Mouse (Mus musculus) heart, embryonic 16.5 days (tissue): ENCODE results near the gene Aaas. TPM values are rescaled to one million over a fixed set of nuclear protein-coding genes. Genes with fewer than 3 reads are reported as not detected.
A peak's percentile ranks its signal among the peaks of the same experiment; 100 is the strongest.

Experiments used
- ATAC-seq: fragments of 200-750 bp; cut with Nextera tagmentation; replicated peaks from 2 replicates; pipeline ENCODE4 v1.8.0; 2017; ENCODE audit warnings: moderate number of reproducible peaks; ENCODE audit not compliant: insufficient read depth, low FRiP score; ENCODE audit errors: extremely low read depth
- H3K27ac ChIP-seq: fragments of 300-500 bp; sonication (generic); 2 replicates; pipeline ENCODE4 v1.5.1; 2014; ENCODE audit warnings: mild to moderate bottlenecking, low read length, control low read depth, moderate library complexity
- H3K27me3 ChIP-seq: fragments of 300-500 bp; sonication (generic); 2 replicates; pipeline ENCODE4 v1.6.1; 2014; ENCODE audit warnings: low read length, mixed read lengths; ENCODE audit not compliant: control insufficient read depth, insufficient read depth
- H3K36me3 ChIP-seq: fragments of 300-500 bp; sonication (generic); 2 replicates; pipeline ENCODE4 v1.6.1; 2014; ENCODE audit not compliant: control insufficient read depth, insufficient read depth
- H3K4me1 ChIP-seq: fragments of 300-500 bp; sonication (generic); 2 replicates; pipeline ENCODE4 v1.6.1; 2014; ENCODE audit warnings: low read length, mixed read lengths; ENCODE audit not compliant: control insufficient read depth, insufficient read depth
- H3K4me2 ChIP-seq: fragments of 300-500 bp; sonication (generic); 2 replicates; pipeline ENCODE4 v1.6.1; 2014; ENCODE audit warnings: low read depth, mild to moderate bottlenecking, control low read depth, low read length
- H3K4me3 ChIP-seq: fragments of 300-500 bp; sonication (generic); 2 replicates; pipeline ENCODE4 v1.5.1; 2014; ENCODE audit warnings: mild to moderate bottlenecking, control low read depth, low read length
- H3K9ac ChIP-seq: fragments of 300-500 bp; sonication (generic); 2 replicates; pipeline ENCODE4 v1.6.1; 2014; ENCODE audit warnings: low read length, control low read depth
- H3K9me3 ChIP-seq: fragments of 300-500 bp; sonication (generic); replicated peaks from 2 replicates; pipeline ENCODE4 v1.6.1; 2016; ENCODE audit warnings: low read length; ENCODE audit not compliant: control insufficient read depth
- WGBS: fragments of 180-500 bp; shearing (Covaris S2); extraction: QIAGEN DNeasy Blood & Tissue Kit; methylation state at CpG from one replicate; pipeline ENCODE4 v1.1.7; 2014; 5-methylcytosine and 5-hydroxymethylcytosine counted together
- polyA plus RNA-seq: library from polyadenylated mRNA; unstranded; fragments of >200 nt; fragmentation: Nextera tagmentation; extraction: Ambion mirVana; gene quantifications from 2 replicates; pipeline ENCODE4 v1.2.1, GENCODE M21; 2015

Aaas gene
- polyA plus RNA-seq, 1 experiment from 2014 or later, result 55.6 TPM

DNA sequence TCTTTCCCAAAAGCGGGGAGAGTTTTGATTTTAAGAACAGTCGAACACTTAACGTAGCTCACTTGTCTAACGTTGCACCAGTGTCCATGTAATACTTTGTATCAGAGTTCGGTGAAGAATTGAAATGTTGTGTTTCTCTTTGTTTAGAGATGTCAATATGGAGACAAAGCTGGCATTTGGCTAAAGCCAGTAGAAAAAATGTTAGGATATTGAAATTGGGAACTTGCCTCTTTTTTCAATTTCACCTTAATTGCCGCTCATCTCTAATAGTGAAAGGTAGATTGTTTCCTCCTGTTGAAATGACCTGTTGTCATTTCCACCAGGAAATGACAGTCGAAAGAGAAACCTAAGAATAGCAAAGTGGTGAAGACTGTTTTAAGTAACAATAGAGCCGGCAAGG, 23.7 kb downstream of the Aaas start:
- Histone ChIP-seq H3K4me2 (peak overlapping the region; percentile 92), H3K9ac (peak overlapping the region; percentile 75), H3K4me3 (peak overlapping the region; percentile 67), H3K27ac (peak overlapping the region; percentile 81), H3K27me3 (no peaks in the 10 kb centered on the region), H3K9me3 (no peaks in the 10 kb centered on the region), H3K36me3 (peaks cover 27% of the 10 kb centered on the region), H3K4me1 (peaks cover 15% of the 10 kb centered on the region)
- WGBS, result 55% methylated on average over 8 of the region's 8 CpGs
- ATAC-seq, result no peak

DNA sequence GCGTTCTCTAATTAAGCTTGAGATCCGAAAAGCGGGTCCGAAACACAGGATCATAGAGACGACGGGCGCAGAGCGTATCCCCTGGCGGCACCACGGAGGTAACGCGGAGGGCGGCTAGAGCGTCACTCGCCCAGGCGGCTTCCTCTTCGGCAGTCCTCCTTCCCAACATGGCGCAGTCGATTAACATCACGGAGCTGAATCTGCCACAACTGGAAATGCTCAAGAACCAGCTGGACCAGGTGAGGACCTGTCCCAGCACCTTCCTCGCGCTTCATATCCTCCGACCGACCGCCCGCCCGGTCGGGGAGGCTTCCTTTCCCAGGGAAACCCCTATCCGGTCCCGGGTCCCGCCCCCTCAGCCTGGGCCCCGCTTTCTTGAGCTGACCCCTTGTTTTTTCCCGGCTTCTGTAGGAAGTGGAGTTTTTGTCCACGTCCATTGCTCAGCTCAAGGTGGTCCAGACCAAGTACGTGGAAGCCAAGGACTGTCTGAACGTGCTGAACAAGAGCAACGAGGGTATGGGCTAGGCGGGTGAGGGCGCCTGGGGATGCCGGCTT, 24.5 kb downstream of the Aaas start, which contains the start of gene Pfdn5:
Gene Pfdn5, plus strand, starts transcription at position 95 of the 555 bp plus-strand sequence.
- Histone ChIP-seq H3K36me3 (peaks cover 32% of the 10 kb centered on the region), H3K9me3 (no peaks in the 10 kb centered on the region), H3K9ac (peak within 1 kb of the TSS; percentile 75), H3K4me2 (peak within 1 kb of the TSS; percentile 92), H3K27ac (peak within 1 kb of the TSS; percentile 81), H3K4me3 (peak within 1 kb of the TSS; percentile 67), H3K27me3 (no peaks in the 10 kb centered on the region), H3K4me1 (peaks cover 11% of the 10 kb centered on the region)
- WGBS, result under 1% methylated on average over 40 of the region's 40 CpGs
- ATAC-seq, result peak; percentile 91

DNA sequence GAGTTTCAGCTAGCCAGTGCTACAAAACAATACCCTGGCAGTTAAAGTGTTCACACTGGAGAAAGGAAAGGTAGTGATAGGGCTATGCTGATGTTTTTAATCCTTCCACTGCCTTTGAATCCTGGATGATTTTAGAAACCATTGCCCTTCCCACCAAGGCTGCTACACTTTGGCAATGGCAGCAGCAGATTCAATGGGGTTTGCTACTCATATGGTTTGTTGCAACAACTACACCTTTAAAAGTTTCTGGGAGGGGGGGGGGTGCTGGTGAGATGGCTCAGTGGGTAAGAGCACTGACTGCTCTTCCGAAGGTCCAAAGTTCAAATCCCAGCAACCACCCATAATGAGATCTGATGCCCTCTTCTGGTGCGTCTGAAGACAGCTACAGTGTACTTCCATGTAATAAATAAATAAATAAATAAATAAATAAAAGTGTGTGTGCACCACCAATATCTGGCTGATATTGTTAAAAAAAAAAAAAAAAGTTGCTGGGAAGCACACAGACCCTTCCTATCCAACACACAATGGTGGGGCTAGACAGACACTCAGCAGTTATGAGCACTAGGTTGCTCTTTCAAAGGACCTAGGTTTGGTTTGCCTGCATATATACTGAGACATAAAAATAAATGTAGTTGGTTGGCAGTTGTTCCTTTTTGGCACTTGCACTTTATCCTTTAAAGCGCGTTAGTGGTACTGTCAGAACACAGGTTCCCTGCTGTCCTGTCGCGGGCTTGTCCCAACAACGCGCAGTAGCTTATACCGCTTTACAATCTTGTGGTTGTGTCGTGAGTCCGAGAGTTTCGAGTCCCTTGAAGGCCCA, 25.7 kb downstream of the Aaas start:
- H3K27ac ChIP-seq, result no peak overlapping the region
- H3K27me3 ChIP-seq, result no peaks in the 10 kb centered on the region
- 77% methylated on average over 12 of the region's 12 CpGs for WGBS
- H3K4me1 ChIP-seq, result peaks cover 11% of the 10 kb centered on the region
- no peaks in the 10 kb centered on the region for H3K9me3 ChIP-seq
- peaks cover 39% of the 10 kb centered on the region for H3K36me3 ChIP-seq
- no peak overlapping the region for H3K9ac ChIP-seq
- peak overlapping the region; percentile 37 for H3K4me2 ChIP-seq
- ATAC-seq, result no peak
- H3K4me3 ChIP-seq, result no peak overlapping the region

DNA sequence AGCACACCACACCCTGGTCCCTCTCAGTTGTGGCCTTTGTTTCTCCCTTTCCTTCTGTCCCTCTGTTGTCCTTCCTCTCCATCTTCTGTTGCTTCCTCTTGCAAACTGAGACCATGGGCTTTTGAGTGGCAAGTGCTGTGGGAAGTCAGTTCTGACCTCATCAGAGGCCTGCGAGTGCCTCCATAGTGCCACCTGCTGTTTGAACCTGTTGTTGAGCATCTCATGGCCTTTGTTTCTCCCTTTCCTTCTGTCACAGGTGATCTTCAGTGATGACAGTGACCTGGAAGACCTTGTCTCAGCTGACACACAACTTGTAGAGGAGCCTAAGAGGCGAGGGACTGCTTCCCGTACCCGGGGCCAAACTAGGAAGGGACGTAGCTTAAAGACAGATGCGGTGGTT, 34.3 kb downstream of the Aaas start:
- H3K9ac ChIP-seq, result no peak overlapping the region
- no peak overlapping the region for H3K4me2 ChIP-seq
- no peaks in the 10 kb centered on the region for H3K9me3 ChIP-seq
- no peaks in the 10 kb centered on the region for H3K4me1 ChIP-seq
- ATAC-seq, result no peak
- WGBS, result 82% methylated on average over 6 of the region's 6 CpGs
- no peak overlapping the region for H3K4me3 ChIP-seq
- no peaks in the 10 kb centered on the region for H3K27me3 ChIP-seq
- H3K36me3 ChIP-seq, result peaks cover 55% of the 10 kb centered on the region; the same call in 1 of the 2 replicates
- H3K27ac ChIP-seq, result no peak overlapping the region

DNA sequence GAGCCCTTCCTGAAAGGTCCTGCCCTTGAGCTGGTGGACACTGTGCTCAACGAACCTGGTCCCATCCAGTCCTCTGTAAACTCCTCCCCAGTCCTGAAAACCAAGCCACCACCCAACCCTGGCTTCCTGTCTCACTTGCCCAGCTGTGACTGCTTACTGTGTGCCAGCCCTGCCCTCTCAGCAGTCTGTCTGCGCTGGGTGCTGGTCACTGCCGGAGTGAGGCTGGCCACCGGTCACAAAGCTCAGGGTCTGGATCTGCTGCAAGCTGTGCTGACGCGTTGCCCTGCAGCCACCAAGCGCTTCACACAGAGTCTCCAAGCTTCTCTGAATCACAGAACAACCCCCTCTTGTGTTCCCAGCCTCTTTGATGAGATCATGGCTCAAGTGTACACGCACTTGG, 35.3 kb downstream of the Aaas start:
- Histone ChIP-seq H3K9ac (no peak overlapping the region), H3K4me3 (no peak overlapping the region), H3K9me3 (no peaks in the 10 kb centered on the region), H3K36me3 (peaks cover 46% of the 10 kb centered on the region; the same call in 1 of the 2 replicates), H3K4me2 (no peak overlapping the region), H3K27ac (no peak overlapping the region), H3K4me1 (no peaks in the 10 kb centered on the region), H3K27me3 (no peaks in the 10 kb centered on the region)
- 81% methylated on average over 8 of the region's 8 CpGs for WGBS
- ATAC-seq, result no peak

DNA sequence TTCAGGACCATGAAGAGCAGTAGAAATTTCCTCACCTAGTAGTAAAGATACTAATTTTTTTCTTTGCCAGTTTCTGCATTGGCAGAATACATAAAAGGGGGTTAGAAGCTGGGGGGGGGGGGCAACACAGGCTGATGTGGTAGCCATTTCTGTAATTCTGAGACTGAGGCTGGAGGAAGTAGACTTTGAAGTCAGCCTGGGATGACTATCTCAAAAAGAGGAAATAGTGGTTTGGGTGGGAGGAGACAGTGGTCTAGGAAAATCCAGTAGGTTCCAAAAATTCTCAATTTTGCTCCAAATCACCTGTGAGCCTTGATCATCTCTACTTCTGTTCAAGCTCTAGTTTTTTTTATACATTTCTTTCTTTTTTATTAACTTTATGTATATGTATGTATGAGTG, 39.1 kb downstream of the Aaas start:
- no peak overlapping the region for H3K9ac ChIP-seq
- H3K4me1 ChIP-seq, result no peaks in the 10 kb centered on the region
- no peak overlapping the region for H3K4me3 ChIP-seq
- H3K36me3 ChIP-seq, result peaks cover 39% of the 10 kb centered on the region
- H3K4me2 ChIP-seq, result no peak overlapping the region
- H3K9me3 ChIP-seq, result no peaks in the 10 kb centered on the region
- no peak for ATAC-seq
- H3K27me3 ChIP-seq, result no peaks in the 10 kb centered on the region
- H3K27ac ChIP-seq, result no peak overlapping the region

DNA sequence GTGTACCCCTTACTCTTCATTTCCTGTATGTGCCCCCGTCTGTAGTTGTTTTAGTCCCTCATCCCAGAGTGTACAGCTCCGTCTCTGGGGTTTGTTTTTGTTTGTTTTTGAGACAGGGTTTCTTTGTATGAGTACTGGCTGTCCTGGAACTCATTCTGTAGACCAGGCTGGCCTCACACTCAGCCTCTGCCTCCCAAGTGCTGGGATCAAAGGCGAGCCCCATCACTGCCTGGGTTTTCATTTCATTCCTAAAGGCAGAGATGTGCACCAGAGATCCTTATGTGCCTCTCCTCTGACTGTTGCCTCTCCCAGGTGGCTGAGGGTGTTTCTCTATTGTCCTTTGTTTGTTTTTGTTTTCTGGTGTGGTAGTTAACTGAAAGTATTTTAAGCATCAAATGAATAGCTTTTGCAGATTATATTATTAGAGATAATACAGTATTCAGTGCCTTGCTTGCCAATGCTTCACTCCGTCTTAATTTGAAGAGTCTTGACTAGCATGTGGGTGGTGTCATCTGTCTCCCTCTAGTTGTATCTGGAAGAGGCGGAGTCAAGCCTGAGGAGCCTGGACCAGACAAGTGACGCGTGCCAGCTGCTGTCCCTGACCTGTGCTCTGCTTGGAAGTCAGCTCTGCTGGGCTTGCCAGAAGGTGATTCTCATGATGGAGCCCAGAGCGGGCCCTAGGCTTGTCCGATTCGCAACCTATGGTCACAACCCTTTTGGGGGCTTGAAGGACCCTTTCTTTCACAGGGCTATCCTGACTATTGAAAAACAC, 40.3 kb downstream of the Aaas start:
- Histone ChIP-seq H3K9me3 (no peaks in the 10 kb centered on the region), H3K4me1 (no peaks in the 10 kb centered on the region), H3K4me2 (no peak overlapping the region), H3K27me3 (no peaks in the 10 kb centered on the region), H3K36me3 (peaks cover 47% of the 10 kb centered on the region), H3K4me3 (no peak overlapping the region), H3K9ac (no peak overlapping the region), H3K27ac (no peak overlapping the region)
- 53% methylated on average over 10 of the region's 10 CpGs for WGBS
- ATAC-seq, result peak; percentile 67

DNA sequence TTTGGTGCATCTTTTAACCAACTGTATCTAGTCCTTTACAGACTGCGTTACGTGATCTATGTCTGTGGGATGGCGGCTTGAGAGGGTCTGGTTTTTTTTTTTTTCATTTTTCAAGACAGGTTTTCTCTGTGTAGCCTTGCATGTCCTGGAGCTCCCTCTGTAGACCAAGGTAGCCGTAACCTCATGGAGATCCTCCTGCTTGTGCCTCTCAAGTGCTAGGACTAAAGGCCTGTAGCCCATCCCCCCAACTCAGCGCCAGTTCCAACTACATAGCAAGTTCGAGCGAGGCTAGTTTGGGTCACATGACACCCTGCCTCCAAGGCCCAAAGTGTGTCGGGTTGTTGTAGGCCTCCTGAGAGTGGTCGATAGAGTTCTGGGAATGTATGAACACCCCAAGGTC, 41.9 kb downstream of the Aaas start:
- H3K4me2 ChIP-seq, result no peak overlapping the region
- H3K27ac ChIP-seq, result no peak overlapping the region
- no peak overlapping the region for H3K4me3 ChIP-seq
- no peak overlapping the region for H3K9ac ChIP-seq
- H3K27me3 ChIP-seq, result no peaks in the 10 kb centered on the region
- H3K36me3 ChIP-seq, result peaks cover 48% of the 10 kb centered on the region
- no peaks in the 10 kb centered on the region for H3K4me1 ChIP-seq
- ATAC-seq, result no peak
- WGBS, result 78% methylated on average over 9 of the region's 9 CpGs
- H3K9me3 ChIP-seq, result no peaks in the 10 kb centered on the region

DNA sequence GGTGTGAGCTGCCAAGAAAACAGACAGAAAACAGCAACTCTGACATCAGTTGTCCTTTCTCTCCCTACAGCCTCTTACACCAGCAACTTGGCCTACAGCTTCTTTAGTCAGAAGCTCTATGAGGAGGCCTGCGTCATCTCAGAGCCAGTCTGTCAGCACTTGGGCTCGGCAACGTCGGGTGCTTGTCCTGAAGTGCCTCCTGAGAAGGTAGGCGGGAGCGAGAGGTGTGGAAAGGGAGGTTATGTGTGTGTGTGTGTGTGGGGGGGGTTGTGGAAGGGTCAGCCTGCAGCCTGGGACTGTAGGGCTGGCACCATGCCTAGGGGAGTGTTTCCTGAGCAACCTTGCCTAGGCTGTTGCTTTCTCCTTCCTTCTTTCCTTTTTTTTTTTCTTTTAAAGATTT, 48.0 kb downstream of the Aaas start:
- no peak overlapping the region for H3K4me2 ChIP-seq
- peaks cover 45% of the 10 kb centered on the region for H3K36me3 ChIP-seq
- peak; percentile 93 for ATAC-seq
- H3K27ac ChIP-seq, result peak overlapping the region; percentile 50
- no peaks in the 10 kb centered on the region for H3K27me3 ChIP-seq
- 32% methylated on average over 6 of the region's 6 CpGs for WGBS
- H3K4me3 ChIP-seq, result no peak overlapping the region
- no peaks in the 10 kb centered on the region for H3K4me1 ChIP-seq
- no peaks in the 10 kb centered on the region for H3K9me3 ChIP-seq
- no peak overlapping the region for H3K9ac ChIP-seq
